Comparison of ENCODE assay signal across 11 mouse cellular contexts in genomic region chr8:125134876-125135275, GRCm38 (mm10).
DNase-seq lines count a peak whose midpoint lies in the region; ATAC-seq and TF ChIP-seq lines count a peak whose summit lies in the region.
"Had no signal": no experiment of that assay in that cellular context is flagged by ENCODE, and none has a peak within 500 bp of the region (broad histone marks: within the 10 kb centered on the region; RNA-seq: fewer than 3 reads in every experiment).

No protein-coding gene starts in this region.

- TF ChIP-seq CTCF in lung, embryonic 14.5 days (IDR thresholded peaks at IDR 0.05; ENCODE audit: low read depth) = no peak
- TF ChIP-seq CTCF in lung, adult 2 months (IDR thresholded peaks at IDR 0.05; ENCODE audit: insufficient read depth, low read length) = no peak

- no peaks in the 10 kb centered on the region for H3K9me3 ChIP-seq in lung, embryonic 14.5 days (ENCODE audit: low read depth, low read length)
- H3K9me3 ChIP-seq in hindbrain, embryonic 16.5 days (ENCODE audit: control insufficient read depth, low read length) = no peaks in the 10 kb centered on the region
- H3K9me3 ChIP-seq in neural tube, embryonic 12.5 days = no peaks in the 10 kb centered on the region
- H3K9me3 ChIP-seq: limb, embryonic 15.5 days had no signal

- H3K4me2 ChIP-seq in lung, embryonic 14.5 days = no peak overlapping the region
- H3K4me2 ChIP-seq in hindbrain, embryonic 16.5 days (ENCODE audit: low read length) = peak overlapping the region; percentile 19; the same call in 1 of the 2 replicates
- H3K4me2 ChIP-seq in neural tube, embryonic 12.5 days (replicated peaks) = peak overlapping the region; percentile 16
- H3K4me2 ChIP-seq: limb, embryonic 15.5 days had no signal

- TF ChIP-seq POLR2A in lung, adult 2 months (IDR thresholded peaks at IDR 0.05; ENCODE audit: borderline replicate concordance, extremely low read depth, low read depth, low read length) = no peak

- H3K4me1 ChIP-seq in lung, embryonic 14.5 days (ENCODE audit: insufficient read depth) = no peaks in the 10 kb centered on the region
- no peaks in the 10 kb centered on the region for H3K4me1 ChIP-seq in lung, adult 2 months (ENCODE audit: control insufficient read depth, insufficient read depth, low read length)
- H3K4me1 ChIP-seq in hindbrain, embryonic 16.5 days (ENCODE audit: control insufficient read depth, insufficient read depth, low read depth, low read length) = peaks cover 19% of the 10 kb centered on the region
- peaks cover 25% of the 10 kb centered on the region for H3K4me1 ChIP-seq in neural tube, embryonic 12.5 days

- no peak overlapping the region for H3K4me3 ChIP-seq in lung, embryonic 14.5 days (ENCODE audit: low read depth, low read length)
- no peak overlapping the region for H3K4me3 ChIP-seq in lung, adult 2 months (replicated peaks; ENCODE audit: extremely low read depth, low read depth, low read length)
- no peak overlapping the region for H3K4me3 ChIP-seq in hindbrain, embryonic 16.5 days (ENCODE audit: low read length)
- no peak overlapping the region for H3K4me3 ChIP-seq in neural tube, embryonic 12.5 days
- H3K4me3 ChIP-seq: limb, embryonic 15.5 days; myocyte had no signal

- H3K9ac ChIP-seq in lung, embryonic 14.5 days = no peak overlapping the region
- H3K9ac ChIP-seq in hindbrain, embryonic 16.5 days (ENCODE audit: low read depth, low read length) = peak overlapping the region; percentile 31; the same call in 1 of the 2 replicates
- no peak overlapping the region for H3K9ac ChIP-seq in neural tube, embryonic 12.5 days
- H3K9ac ChIP-seq: limb, embryonic 15.5 days had no signal

- peak overlapping the region; percentile 32; the same call in 1 of the 2 replicates for H3K27ac ChIP-seq in lung, embryonic 14.5 days (ENCODE audit: low read depth)
- no peak overlapping the region for H3K27ac ChIP-seq in hindbrain, embryonic 16.5 days (ENCODE audit: low read depth, low read length)
- no peak overlapping the region for H3K27ac ChIP-seq in neural tube, embryonic 12.5 days
- H3K27ac ChIP-seq: limb, embryonic 15.5 days had no signal

- ATAC-seq in lung, embryonic 14.5 days (ENCODE audit: insufficient read depth) = no peak
- ATAC-seq in hindbrain, embryonic 16.5 days = no peak
- no peak for ATAC-seq in neural tube, embryonic 12.5 days (ENCODE audit: low FRiP score, low read depth)
- ATAC-seq: inflammation-experienced regulatory T-cells, adult 6 months had no signal

- no peaks in the 10 kb centered on the region for H3K36me3 ChIP-seq in lung, embryonic 14.5 days (ENCODE audit: insufficient read depth)
- H3K36me3 ChIP-seq in hindbrain, embryonic 16.5 days (ENCODE audit: control insufficient read depth, insufficient read depth, low read length) = no peaks in the 10 kb centered on the region
- no peaks in the 10 kb centered on the region for H3K36me3 ChIP-seq in neural tube, embryonic 12.5 days
- H3K36me3 ChIP-seq: limb, embryonic 15.5 days had no signal

- WGBS in lung, embryonic 14.5 days = 63% methylated on average over 10 of the region's 10 CpGs
- 49% methylated on average over 10 of the region's 10 CpGs for WGBS in lung, adult 2 months
- 19% methylated on average over 10 of the region's 10 CpGs for WGBS in hindbrain, embryonic 16.5 days
- WGBS in neural tube, embryonic 12.5 days = 29% methylated on average over 10 of the region's 10 CpGs

- H3K27me3 ChIP-seq in lung, embryonic 14.5 days (ENCODE audit: insufficient read depth, low read length) = no peaks in the 10 kb centered on the region
- H3K27me3 ChIP-seq in hindbrain, embryonic 16.5 days (replicated peaks; ENCODE audit: control insufficient read depth, insufficient read depth, low read length) = no peaks in the 10 kb centered on the region; the same call in 1 of the 2 replicates
- H3K27me3 ChIP-seq in neural tube, embryonic 12.5 days (replicated peaks) = no peaks in the 10 kb centered on the region; the same call in 1 of the 2 replicates

- peak; percentile 40 for DNase-seq in cerebellum, postnatal 10 days
- DNase-seq in cerebellum, adult 11 months = no peak
- DNase-seq in lung, embryonic 14.5 days = peak; percentile 58
- DNase-seq in lung, adult 2 months = no peak
- no peak for DNase-seq in spleen, adult 12 weeks (ENCODE audit: low spot score)
- DNase-seq in Muller cell, postnatal 12 days (ENCODE audit: inconsistent ontology term) = no peak

Comparison
In these comparisons a context has a peak if more than half of its experiments do, and no peak if none do; other contexts are left out.
1. DNase-seq: peak in cerebellum, postnatal 10 days (2 of 2) and lung, embryonic 14.5 days (single experiment); none in cerebellum, adult 11 months (single experiment), lung, adult 2 months (single experiment), spleen, adult 12 weeks (single experiment) and Muller cell, postnatal 12 days (single experiment).